Mouse (Mus musculus) hindbrain, embryonic 12.5 days (tissue): ENCODE measurements around the gene Ppy. TPM values are rescaled to one million over a fixed set of nuclear protein-coding genes. Genes with fewer than 3 reads are reported as not detected.

Experiments used
- ATAC-seq: fragments of 200-750 bp; cut with Nextera tagmentation; 2 replicates; pipeline ENCODE4 v1.8.0; 2017; ENCODE audit warnings: moderate TSS enrichment; ENCODE audit not compliant: low FRiP score
- H3K27ac ChIP-seq: fragments of 300-500 bp; sonication (generic); 2 replicates; pipeline ENCODE4 v1.5.1; 2016; ENCODE audit warnings: mild to moderate bottlenecking
- H3K27me3 ChIP-seq: fragments of 300-500 bp; sonication (generic); 2 replicates; pipeline ENCODE4 v1.6.1; 2016; ENCODE audit warnings: mild to moderate bottlenecking
- H3K36me3 ChIP-seq: fragments of 300-500 bp; sonication (generic); 2 replicates; pipeline ENCODE4 v1.6.1; 2016; ENCODE audit warnings: mild to moderate bottlenecking
- H3K4me1 ChIP-seq: fragments of 300-500 bp; sonication (generic); 2 replicates; pipeline ENCODE4 v1.6.1; 2016
- H3K4me2 ChIP-seq: fragments of 300-500 bp; sonication (generic); replicated peaks from 2 replicates; pipeline ENCODE4 v1.6.1; 2016; ENCODE audit warnings: mild to moderate bottlenecking
- H3K4me3 ChIP-seq: fragments of 300-500 bp; sonication (generic); 2 replicates; pipeline ENCODE4 v1.5.1; 2016; ENCODE audit warnings: mild to moderate bottlenecking
- H3K9ac ChIP-seq: fragments of 300-500 bp; sonication (generic); 2 replicates; pipeline ENCODE4 v1.6.1; 2016; ENCODE audit warnings: mild to moderate bottlenecking, moderate library complexity
- H3K9me3 ChIP-seq: fragments of 300-500 bp; sonication (generic); replicated peaks from 2 replicates; pipeline ENCODE4 v1.6.1; 2016; ENCODE audit warnings: mild to moderate bottlenecking
- WGBS: fragments of 180-500 bp; shearing (Covaris S2); methylation state at CpG from one replicate; pipeline ENCODE4 v1.1.7; 2016; 5-methylcytosine and 5-hydroxymethylcytosine counted together
- polyA plus RNA-seq: library from polyadenylated mRNA; unstranded; fragments of >200 nt; fragmentation: Nextera tagmentation; extraction: Ambion mirVana; gene quantifications from 2 replicates; pipeline ENCODE4 v1.2.1, GENCODE M21; 2016

The Ppy gene
- polyA plus RNA-seq, 1 experiment from 2014 or later, result not detected

DNA sequence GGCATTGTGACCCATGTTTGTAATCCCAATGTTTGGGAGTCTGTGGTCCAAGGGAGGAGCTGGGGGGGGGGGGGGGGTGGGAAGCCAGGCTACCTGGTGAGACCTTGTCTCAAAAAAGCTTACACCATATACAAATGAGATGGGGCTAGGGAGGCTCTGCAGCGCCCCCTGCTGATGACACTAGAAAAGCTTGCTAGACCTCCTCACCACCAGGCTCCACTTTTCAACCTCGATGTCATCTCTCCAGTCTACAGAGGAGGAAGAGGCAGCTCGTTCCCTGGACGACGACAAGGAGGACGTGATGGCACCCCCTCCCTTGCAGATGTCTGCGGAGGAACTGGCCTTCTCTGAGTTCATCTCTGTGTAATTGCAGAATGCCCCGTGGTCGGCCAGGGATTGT lies 47.3 kb downstream of the Ppy start:
- Histone ChIP-seq H3K27ac (no peak overlapping the region), H3K36me3 (peaks cover 3% of the 10 kb centered on the region; the same call in 1 of the 2 replicates), H3K4me1 (no peaks in the 10 kb centered on the region), H3K9me3 (no peaks in the 10 kb centered on the region), H3K27me3 (no peaks in the 10 kb centered on the region; the same call in 1 of the 2 replicates), H3K4me2 (no peak overlapping the region), H3K4me3 (no peak overlapping the region), H3K9ac (no peak overlapping the region)
- WGBS, result 23% methylated on average over 9 of the region's 9 CpGs
- ATAC-seq, result no peak

DNA sequence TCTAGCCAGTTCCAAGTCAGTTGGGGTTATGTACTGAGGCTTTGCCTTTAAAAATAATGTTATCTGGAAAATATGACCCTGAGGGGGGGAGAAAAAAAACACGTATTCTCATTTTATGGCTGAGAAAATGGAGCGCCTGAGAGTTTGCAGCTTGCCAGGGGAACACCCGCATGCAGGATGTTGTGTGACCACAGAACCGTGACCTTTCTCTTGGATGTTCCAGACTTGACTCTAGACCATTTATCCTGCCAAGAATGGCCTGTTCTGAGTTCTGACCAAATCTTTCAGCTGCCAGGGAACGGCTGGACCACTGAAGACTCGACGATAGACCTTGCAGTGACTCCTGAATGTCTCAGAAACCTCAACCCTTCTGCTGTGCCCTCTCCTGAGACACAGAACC lies 47.9 kb downstream of the Ppy start:
- no peaks in the 10 kb centered on the region for H3K9me3 ChIP-seq
- H3K9ac ChIP-seq, result no peak overlapping the region
- WGBS, result 88% methylated on average over 7 of the region's 7 CpGs
- ATAC-seq, result no peak
- no peak overlapping the region for H3K27ac ChIP-seq
- no peak overlapping the region for H3K4me2 ChIP-seq
- H3K4me1 ChIP-seq, result no peaks in the 10 kb centered on the region
- no peaks in the 10 kb centered on the region for H3K36me3 ChIP-seq
- no peak overlapping the region for H3K4me3 ChIP-seq
- no peaks in the 10 kb centered on the region; the same call in 1 of the 2 replicates for H3K27me3 ChIP-seq

DNA sequence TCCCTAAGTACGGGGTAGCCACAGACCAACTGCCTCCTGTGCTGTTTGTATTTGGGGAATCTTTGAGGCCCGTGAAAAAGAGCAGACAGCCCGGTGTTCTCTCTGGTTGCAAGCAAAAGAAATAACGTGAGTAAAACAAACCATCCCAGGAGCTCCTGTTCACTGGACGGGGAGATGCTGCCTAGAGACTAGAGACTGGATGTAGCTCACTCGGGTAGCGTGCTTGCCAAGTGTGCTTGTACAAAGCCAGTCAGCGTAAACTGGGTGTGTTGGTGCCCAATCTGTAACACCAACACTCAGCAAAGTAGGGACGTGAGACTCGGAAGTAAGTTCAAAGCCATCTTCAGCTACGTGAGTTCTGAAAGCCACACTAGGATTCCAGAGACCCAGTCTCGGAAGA lies 48.4 kb downstream of the Ppy start:
- WGBS, result 85% methylated on average over 12 of the region's 12 CpGs
- H3K36me3 ChIP-seq, result no peaks in the 10 kb centered on the region
- no peak overlapping the region for H3K27ac ChIP-seq
- H3K4me1 ChIP-seq, result no peaks in the 10 kb centered on the region
- H3K4me2 ChIP-seq, result no peak overlapping the region
- no peaks in the 10 kb centered on the region; the same call in 1 of the 2 replicates for H3K27me3 ChIP-seq
- no peak for ATAC-seq
- no peak overlapping the region for H3K9ac ChIP-seq
- no peaks in the 10 kb centered on the region for H3K9me3 ChIP-seq
- H3K4me3 ChIP-seq, result no peak overlapping the region

DNA sequence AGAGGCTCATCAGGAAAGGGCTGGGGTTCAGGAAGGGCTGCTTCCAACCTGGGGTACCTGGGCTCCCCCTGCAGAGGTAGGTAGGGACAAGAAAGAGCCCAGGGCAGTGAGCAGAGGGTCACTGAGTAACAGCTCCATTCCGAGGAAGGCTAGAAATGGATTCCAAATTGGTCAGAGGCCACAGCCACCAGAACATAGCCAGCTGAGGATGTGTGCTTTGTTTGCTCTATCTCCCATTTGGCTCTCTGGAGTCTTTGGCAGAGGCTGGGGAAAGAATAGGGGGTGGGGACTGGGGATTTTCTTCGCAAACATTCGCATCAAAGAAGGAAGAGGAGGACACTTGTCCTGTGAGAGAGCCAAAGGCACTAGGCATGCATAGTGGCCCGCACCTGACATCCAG lies 49.2 kb downstream of the Ppy start:
- Histone ChIP-seq H3K9me3 (no peaks in the 10 kb centered on the region), H3K36me3 (no peaks in the 10 kb centered on the region), H3K27me3 (no peaks in the 10 kb centered on the region; the same call in 1 of the 2 replicates), H3K4me2 (no peak overlapping the region), H3K27ac (no peak overlapping the region), H3K9ac (no peak overlapping the region), H3K4me1 (no peaks in the 10 kb centered on the region), H3K4me3 (no peak overlapping the region)
- WGBS, result 41% methylated on average over 4 of the region's 4 CpGs
- ATAC-seq, result no peak

DNA sequence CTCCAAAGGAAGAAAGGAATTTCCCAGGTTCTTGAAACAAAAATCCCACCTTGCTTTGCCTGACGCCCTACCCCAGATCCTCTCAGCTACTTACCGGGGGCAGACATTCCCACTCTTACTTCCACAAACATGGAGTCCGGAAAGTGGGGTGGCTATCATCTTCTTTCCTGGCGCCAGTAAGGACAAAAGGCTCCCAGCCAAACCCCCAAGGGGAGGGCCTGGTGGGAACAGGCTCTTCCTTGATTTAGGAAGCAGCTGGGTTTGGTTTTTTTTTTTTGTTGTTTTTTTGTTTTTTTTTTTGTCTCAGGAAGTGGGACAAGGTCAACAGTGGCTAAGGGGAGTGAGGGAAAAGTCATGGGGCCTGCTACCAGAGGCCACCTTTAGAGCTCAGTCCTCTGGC lies 49.6 kb downstream of the Ppy start:
- Histone ChIP-seq H3K27ac (no peak overlapping the region), H3K9ac (no peak overlapping the region), H3K36me3 (no peaks in the 10 kb centered on the region), H3K4me2 (no peak overlapping the region), H3K9me3 (no peaks in the 10 kb centered on the region), H3K4me1 (no peaks in the 10 kb centered on the region), H3K4me3 (no peak overlapping the region), H3K27me3 (no peaks in the 10 kb centered on the region; the same call in 1 of the 2 replicates)
- WGBS, result 64% methylated on average over 4 of the region's 4 CpGs
- ATAC-seq, result no peak

Other genes starting within 250 kb of the Ppy start
- gene Meox1, start 206.9 kb downstream of the Ppy start, polyA plus RNA-seq, result 1.4 and 1.9 TPM in 2 replicates
- gene Sost, start 134.3 kb downstream of the Ppy start, polyA plus RNA-seq, result 0.46 and 0.79 TPM in 2 replicates
- gene Cfap97d1, start 117.0 kb downstream of the Ppy start, polyA plus RNA-seq, result not detected in 2 replicates
- gene Dusp3, start 114.3 kb downstream of the Ppy start, polyA plus RNA-seq, result 11.4 and 12.9 TPM in 2 replicates
- 35.6 and 36.2 TPM in 2 replicates for gene Mpp3, start 72.9 kb downstream of the Ppy start, polyA plus RNA-seq
- 0.12 and 0.43 TPM in 2 replicates for gene Cd300lg, start 59.8 kb downstream of the Ppy start, polyA plus RNA-seq
- gene Mpp2, start 12.8 kb downstream of the Ppy start, polyA plus RNA-seq, result 22.0 and 24.1 TPM in 2 replicates
- gene Pyy, start 6.5 kb upstream of the Ppy start, polyA plus RNA-seq, result 3.3 and 5.5 TPM in 2 replicates
- gene Nags, start 44.2 kb upstream of the Ppy start, polyA plus RNA-seq, result 0.14 TPM in 1 of 2 replicates, not detected in the other
- gene Tmem101, start 55.1 kb upstream of the Ppy start, polyA plus RNA-seq, result 37.9 and 40.4 TPM in 2 replicates
- gene Lsm12, start 84.0 kb upstream of the Ppy start, polyA plus RNA-seq, result 114 TPM in 2 replicates
- gene G6pc3, start 88.3 kb upstream of the Ppy start, polyA plus RNA-seq, result 26.8 and 27.0 TPM in 2 replicates
- 97.2 and 103 TPM in 2 replicates for gene Hdac5, start 128.8 kb upstream of the Ppy start, polyA plus RNA-seq
- 9.4 and 12.5 TPM in 2 replicates for gene BC030867, start 147.6 kb upstream of the Ppy start, polyA plus RNA-seq
- gene Asb16, start 167.4 kb upstream of the Ppy start, polyA plus RNA-seq, result not detected in 2 replicates
- gene Tmub2, start 183.6 kb upstream of the Ppy start, polyA plus RNA-seq, result 67.9 and 68.4 TPM in 2 replicates
- 28.5 and 29.7 TPM in 2 replicates for gene Atxn7l3, start 195.3 kb upstream of the Ppy start, polyA plus RNA-seq
- gene Ubtf, start 218.4 kb upstream of the Ppy start, polyA plus RNA-seq, result 101 and 111 TPM in 2 replicates